Mouse (Mus musculus): ENCODE measurements around the gene Nid2. TPM values are rescaled to one million over a fixed set of nuclear protein-coding genes. Genes with fewer than 3 reads are reported as not detected.

Nid2 gene
- polyA plus RNA-seq, 1 experiment, result 93.2 TPM

- TF ChIP-seq CTCF (IDR thresholded peaks at IDR 0.05; ENCODE audit: borderline replicate concordance, insufficient read depth, low read length), result no peak
- TF ChIP-seq POLR2A (IDR thresholded peaks at IDR 0.05; ENCODE audit: low read depth, low read length), result no peak
- Histone ChIP-seq H3K27ac (ENCODE audit: insufficient read depth, low read length) (no peak overlapping the region), H3K4me3 (ENCODE audit: insufficient read depth, low read length) (no peak overlapping the region), H3K4me1 (ENCODE audit: control insufficient read depth, insufficient read depth, low read length) (peaks cover 3% of the 10 kb centered on the region; the same call in 1 of the 2 replicates)
Measured at GRCm38 (mm10) chr14:19825481-19825880, 74.4 kb downstream of the Nid2 start.

DNA sequence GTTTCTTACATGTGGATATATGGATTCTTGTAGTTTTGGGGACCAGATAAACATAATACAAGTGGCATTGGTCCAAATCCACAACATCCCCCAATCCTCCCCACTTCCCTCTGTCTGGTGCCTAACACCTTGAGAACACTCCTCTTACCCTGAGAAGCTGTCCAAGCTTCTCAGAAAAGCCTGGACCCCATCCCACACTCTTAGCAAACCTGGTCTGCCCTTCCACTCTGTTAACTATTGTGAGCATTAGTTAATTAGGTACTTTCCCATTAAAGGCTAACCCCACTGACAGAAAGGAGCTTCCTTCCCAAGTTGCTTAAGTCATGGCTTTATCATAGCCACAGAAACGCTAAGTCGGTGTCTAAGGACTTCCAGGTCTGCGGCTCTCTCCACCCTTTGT lies 85.2 kb downstream of the Nid2 start:
- H3K27ac ChIP-seq (ENCODE audit: insufficient read depth, low read length), result no peak overlapping the region
- H3K4me1 ChIP-seq (ENCODE audit: control insufficient read depth, insufficient read depth, low read length), result no peaks in the 10 kb centered on the region
- H3K4me3 ChIP-seq (ENCODE audit: insufficient read depth, low read length), result no peak overlapping the region
- TF ChIP-seq CTCF (IDR thresholded peaks at IDR 0.05; ENCODE audit: borderline replicate concordance, insufficient read depth, low read length) (no peak), POLR2A (IDR thresholded peaks at IDR 0.05; ENCODE audit: low read depth, low read length) (no peak)

DNA sequence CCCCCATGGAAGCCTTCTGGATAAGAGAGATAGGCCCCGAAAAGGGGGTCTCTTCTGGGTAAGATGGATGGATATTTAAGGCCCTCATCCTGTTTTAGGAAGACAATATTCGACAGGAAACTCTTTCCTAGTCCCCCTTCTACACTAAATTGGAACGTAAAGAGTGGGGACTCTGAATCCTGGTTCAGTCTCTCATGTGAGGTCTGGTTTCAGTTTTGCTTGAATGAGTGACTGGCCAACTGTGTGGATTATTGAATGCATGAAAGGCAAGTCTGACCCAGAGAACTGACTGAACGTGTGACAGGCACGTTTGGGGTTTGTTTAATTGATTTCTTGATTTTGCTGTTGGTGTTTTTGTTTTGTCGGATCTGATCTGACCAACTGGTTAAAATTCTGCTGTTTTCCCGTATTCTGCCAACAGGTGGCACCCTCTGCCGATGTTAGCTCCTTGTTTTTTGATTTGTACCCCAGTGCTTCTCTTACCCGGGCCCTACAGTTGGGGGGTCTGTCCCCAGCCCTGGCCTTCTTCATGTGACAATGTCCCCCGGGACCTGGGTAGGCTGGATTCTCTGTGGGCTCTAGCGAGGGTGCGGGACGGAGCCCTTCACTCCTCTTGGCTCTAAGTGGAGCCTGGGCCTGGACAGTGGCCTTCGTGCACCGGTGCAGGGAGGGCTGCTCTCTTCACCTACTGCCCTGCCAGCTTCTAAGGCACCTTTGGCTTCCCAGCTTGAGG lies 88.7 kb downstream of the Nid2 start:
- Histone ChIP-seq H3K27ac (ENCODE audit: insufficient read depth, low read length) (no peak overlapping the region), H3K4me1 (ENCODE audit: control insufficient read depth, insufficient read depth, low read length) (no peaks in the 10 kb centered on the region), H3K4me3 (ENCODE audit: insufficient read depth, low read length) (peak overlapping the region; percentile 26; the same call in 1 of the 2 replicates)
- TF ChIP-seq POLR2A (IDR thresholded peaks at IDR 0.05; ENCODE audit: low read depth, low read length) (no peak), CTCF (IDR thresholded peaks at IDR 0.05; ENCODE audit: borderline replicate concordance, insufficient read depth, low read length) (no peak)

GRCm38 (mm10) chr14:19853471-19853870 lies 102.4 kb downstream of the Nid2 start:
- no peak overlapping the region for H3K27ac ChIP-seq (ENCODE audit: insufficient read depth, low read length)
- no peaks in the 10 kb centered on the region for H3K4me1 ChIP-seq (ENCODE audit: control insufficient read depth, insufficient read depth, low read length)
- TF ChIP-seq POLR2A (IDR thresholded peaks at IDR 0.05; ENCODE audit: low read depth, low read length) (no peak), CTCF (IDR thresholded peaks at IDR 0.05; ENCODE audit: borderline replicate concordance, insufficient read depth, low read length) (no peak)
- no peak overlapping the region for H3K4me3 ChIP-seq (ENCODE audit: insufficient read depth, low read length)

GRCm38 (mm10) chr14:19858279-19858678 lies 107.2 kb downstream of the Nid2 start:
- no peaks in the 10 kb centered on the region for H3K4me1 ChIP-seq (ENCODE audit: control insufficient read depth, insufficient read depth, low read length)
- H3K4me3 ChIP-seq (ENCODE audit: insufficient read depth, low read length), result no peak overlapping the region
- TF ChIP-seq POLR2A (IDR thresholded peaks at IDR 0.05; ENCODE audit: low read depth, low read length) (no peak), CTCF (IDR thresholded peaks at IDR 0.05; ENCODE audit: borderline replicate concordance, insufficient read depth, low read length) (no peak)
- no peak overlapping the region for H3K27ac ChIP-seq (ENCODE audit: insufficient read depth, low read length)

GRCm38 (mm10) chr14:19858808-19859776 lies 108.0 kb downstream of the Nid2 start:
- Histone ChIP-seq H3K27ac (ENCODE audit: insufficient read depth, low read length) (no peak overlapping the region), H3K4me3 (ENCODE audit: insufficient read depth, low read length) (no peak overlapping the region), H3K4me1 (ENCODE audit: control insufficient read depth, insufficient read depth, low read length) (no peaks in the 10 kb centered on the region)
- TF ChIP-seq CTCF (IDR thresholded peaks at IDR 0.05; ENCODE audit: borderline replicate concordance, insufficient read depth, low read length) (no peak), POLR2A (IDR thresholded peaks at IDR 0.05; ENCODE audit: low read depth, low read length) (no peak)

DNA sequence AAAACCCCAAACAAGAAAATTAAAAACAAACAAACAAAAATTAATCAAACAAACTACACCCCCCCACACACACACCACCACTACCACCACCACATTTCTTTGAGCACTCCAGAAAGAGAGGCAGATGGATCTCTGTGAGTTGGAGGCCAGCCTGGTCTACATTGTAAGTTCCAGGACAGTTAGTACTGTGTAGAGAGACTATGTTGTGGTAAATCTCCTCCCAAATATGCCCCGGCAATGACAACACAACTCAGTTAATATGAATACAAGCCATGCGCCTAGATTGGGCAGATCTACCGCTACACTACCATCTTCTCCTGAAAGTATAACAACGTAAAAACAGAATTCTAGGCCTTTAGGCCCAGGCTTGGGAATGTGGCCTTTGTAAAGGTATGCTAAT lies 109.2 kb downstream of the Nid2 start:
- TF ChIP-seq POLR2A (IDR thresholded peaks at IDR 0.05; ENCODE audit: low read depth, low read length), result no peak
- TF ChIP-seq CTCF (IDR thresholded peaks at IDR 0.05; ENCODE audit: borderline replicate concordance, insufficient read depth, low read length), result no peak
- H3K27ac ChIP-seq (ENCODE audit: insufficient read depth, low read length), result no peak overlapping the region
- no peaks in the 10 kb centered on the region for H3K4me1 ChIP-seq (ENCODE audit: control insufficient read depth, insufficient read depth, low read length)
- H3K4me3 ChIP-seq (ENCODE audit: insufficient read depth, low read length), result no peak overlapping the region

Other genes with a start within 250 kb of the Nid2 start
- gene Gm2244, start 201.3 kb upstream of the Nid2 start, polyA plus RNA-seq (2011; ENCODE audit: insufficient read length, low read depth, missing spikeins), result not detected in 2 replicates
- gene Gm2237, start 166.1 kb upstream of the Nid2 start, polyA plus RNA-seq (2011; ENCODE audit: insufficient read length, low read depth, missing spikeins), result 1.4 and 3.4 TPM in 2 replicates
- not detected in 2 replicates for gene Gm5458, start 148.7 kb upstream of the Nid2 start, polyA plus RNA-seq (2011; ENCODE audit: insufficient read length, low read depth, missing spikeins)
- gene Rtraf, start 72.6 kb downstream of the Nid2 start, polyA plus RNA-seq (2011; ENCODE audit: insufficient read length, low read depth, missing spikeins), result 164 TPM in 2 replicates
- gene Gng2, start 226.4 kb downstream of the Nid2 start, polyA plus RNA-seq (2011; ENCODE audit: insufficient read length, low read depth, missing spikeins), result 37.9 and 40.1 TPM in 2 replicates